Mouse (Mus musculus) liver, adult 2 months (tissue): ENCODE data around the gene Tmem108.

ENCODE experiments used
- CTCF ChIP-seq: fragments of 200-500 bp; IDR thresholded peaks from 2 replicates; pipeline ENCODE4 v1.5.1; 2011; ENCODE audit warnings: low read depth, low read length, control low read depth
- POLR2A ChIP-seq: fragments of 200-500 bp; IDR thresholded peaks from 2 replicates; pipeline ENCODE4 v1.6.1; 2011; ENCODE audit warnings: low read length, control low read depth; ENCODE audit not compliant: insufficient read depth; ENCODE audit errors: extremely low read depth

DNA sequence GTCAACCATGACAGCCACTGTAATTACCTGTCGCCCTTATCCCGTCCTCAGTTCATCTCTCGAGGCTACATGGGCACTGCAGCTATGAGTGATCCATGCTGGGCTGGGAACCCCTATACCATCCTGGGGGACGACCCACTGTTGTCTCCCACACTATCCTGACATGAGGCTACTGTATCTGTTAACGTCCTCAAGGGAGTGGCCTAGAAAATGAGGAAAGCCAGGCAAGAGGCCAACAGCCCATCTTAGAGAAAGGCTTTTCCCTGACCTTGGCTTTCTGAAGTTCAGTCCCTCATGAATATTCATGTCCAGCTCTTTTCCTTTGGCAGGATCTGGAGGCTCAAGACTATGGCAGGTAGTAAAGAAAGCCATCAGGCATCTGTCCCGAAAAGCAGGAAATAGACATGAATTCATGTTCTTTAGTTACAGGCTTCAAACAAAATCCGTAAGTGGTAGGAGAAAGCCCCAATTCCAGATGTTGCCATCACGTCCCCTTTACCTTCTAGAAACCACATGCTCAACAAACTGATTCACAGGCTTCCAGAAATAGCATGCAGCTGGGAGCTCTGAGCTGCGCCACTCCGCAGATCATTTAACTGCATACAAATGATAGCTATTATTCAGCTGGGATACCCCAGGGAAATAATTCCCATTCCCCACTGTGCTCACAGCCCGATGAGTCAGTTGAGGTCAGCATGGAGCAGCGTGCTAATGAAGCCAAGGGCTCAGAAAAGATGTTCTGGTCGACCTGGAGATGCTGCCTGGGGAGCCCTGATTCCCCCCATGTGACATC is 104.3 kb downstream of the Tmem108 start:
- TF ChIP-seq CTCF: no peak
- TF ChIP-seq POLR2A: no peak
